Mouse (Mus musculus) bone marrow, adult 2 months (tissue): ENCODE measurements around the gene Ifnb1. TPM values are rescaled to one million over a fixed set of nuclear protein-coding genes. Genes with fewer than 3 reads are reported as not detected.
A peak's percentile ranks its signal among the peaks of the same experiment; 100 is the strongest.

ENCODE experiments used
- H3K27ac ChIP-seq: fragments of 200-500 bp; 2 replicates; pipeline ENCODE4 v1.5.1; 2012; ENCODE audit warnings: low read depth, mild to moderate bottlenecking, control low read depth, inconsistent platforms, low read length; ENCODE audit not compliant: control insufficient read depth, poor library complexity, insufficient read depth
- H3K4me1 ChIP-seq: fragments of 200-500 bp; 2 replicates; pipeline ENCODE4 v1.6.1; 2011; ENCODE audit warnings: low read length; ENCODE audit not compliant: control insufficient read depth, insufficient read depth
- H3K4me3 ChIP-seq: fragments of 200-500 bp; replicated peaks from 2 replicates; pipeline ENCODE3; 2011; ENCODE audit warnings: mild to moderate bottlenecking, low read depth, low read length, control low read depth; ENCODE audit not compliant: control insufficient read depth
- CTCF ChIP-seq: fragments of 200-500 bp; IDR thresholded peaks from 2 replicates; pipeline ENCODE4 v1.5.1; 2011; ENCODE audit warnings: low read length, control low read depth; ENCODE audit not compliant: control insufficient read depth, insufficient read depth
- POLR2A ChIP-seq: fragments of 200-500 bp; IDR thresholded peaks from 2 replicates; pipeline ENCODE4 v1.6.1; 2011; ENCODE audit warnings: low read depth, mild to moderate bottlenecking, control low read depth, low read length, borderline replicate concordance; ENCODE audit not compliant: control insufficient read depth
- WGBS: fragments of 180-500 bp; shearing (Covaris S2); methylation state at CpG from one replicate; pipeline ENCODE4 v1.1.7; 2018; 5-methylcytosine and 5-hydroxymethylcytosine counted together
- polyA plus RNA-seq: library from polyadenylated mRNA; stranded (reverse); fragments of >200 nt; gene quantifications from 2 replicates; pipeline ENCODE4 v1.2.4, GENCODE M21; 2011; ENCODE audit warnings: low replicate concordance; ENCODE audit not compliant: missing spikeins, insufficient read depth, insufficient read length

The Ifnb1 gene
- polyA plus RNA-seq, 1 experiment = not detected

DNA sequence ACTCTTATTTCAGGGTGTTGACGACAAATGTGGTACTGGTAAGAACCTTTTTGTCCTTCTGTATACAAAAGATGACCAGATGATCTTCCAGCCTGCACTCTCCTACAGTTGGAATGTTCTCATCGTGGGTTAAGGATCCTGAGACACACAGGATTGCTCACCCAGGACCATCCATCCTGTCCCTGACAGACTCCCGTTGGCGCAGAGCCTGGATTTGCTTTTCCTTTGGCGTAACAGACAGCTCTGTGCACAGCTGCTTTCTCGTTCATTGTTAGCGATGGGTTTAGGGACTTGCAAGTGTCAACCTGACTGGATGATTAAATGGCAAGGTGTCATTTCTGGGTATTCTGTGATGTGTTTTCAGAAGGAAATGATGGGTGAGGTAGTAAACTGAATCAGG, 14.1 kb upstream of the Ifnb1 start:
- 77% methylated on average over 7 of the region's 7 CpGs for WGBS
- peak overlapping the region; percentile 77; the same call in 1 of the 2 replicates for H3K27ac ChIP-seq
- H3K4me1 ChIP-seq = no peaks in the 10 kb centered on the region; the same call in 1 of the 2 replicates
- H3K4me3 ChIP-seq = no peak overlapping the region
- no peak for TF ChIP-seq POLR2A
- TF ChIP-seq CTCF = no peak

DNA sequence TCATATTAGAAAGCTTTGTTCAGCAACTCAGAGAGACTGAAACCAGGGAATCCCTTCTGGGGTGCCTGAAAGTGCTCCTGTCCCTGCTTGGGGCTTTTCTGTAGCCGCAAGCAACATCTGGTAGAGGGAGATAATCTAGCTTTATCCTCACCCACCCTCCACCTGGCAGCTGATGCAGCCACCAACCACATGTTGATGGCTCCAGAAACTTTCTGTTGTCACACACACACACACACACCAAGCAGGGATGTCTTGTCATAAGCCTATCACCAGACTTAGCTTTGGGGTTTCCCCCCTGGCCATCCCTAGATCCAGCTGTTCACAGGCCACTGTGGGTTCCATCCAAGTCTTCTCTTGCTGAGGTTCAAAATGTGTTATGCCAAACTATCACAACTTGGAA, 13.2 kb upstream of the Ifnb1 start:
- TF ChIP-seq CTCF = no peak
- no peak for TF ChIP-seq POLR2A
- H3K4me1 ChIP-seq = no peaks in the 10 kb centered on the region; the same call in 1 of the 2 replicates
- H3K4me3 ChIP-seq = no peak overlapping the region
- H3K27ac ChIP-seq = no peak overlapping the region
- WGBS = 67% methylated on average over 1 of the region's 1 CpGs

DNA sequence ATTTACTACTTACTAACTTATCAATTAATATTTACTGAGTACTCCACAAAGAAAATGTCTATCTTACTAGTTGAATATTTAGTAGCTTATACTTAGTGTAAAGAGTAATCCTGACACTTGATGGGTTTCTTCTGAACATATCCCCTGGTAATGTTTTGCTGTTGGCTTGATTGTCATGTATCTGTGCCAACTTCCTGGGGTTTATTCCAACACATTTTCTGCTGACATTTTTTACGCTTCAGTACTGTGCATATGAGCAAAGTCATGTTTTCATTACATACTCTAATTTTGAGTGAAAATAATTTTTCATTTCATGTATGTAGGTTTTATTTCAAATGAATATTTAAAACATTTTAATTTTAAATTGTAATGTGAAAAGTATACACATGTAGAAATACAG, 12.3 kb upstream of the Ifnb1 start:
- no peaks in the 10 kb centered on the region; the same call in 1 of the 2 replicates for H3K4me1 ChIP-seq
- no peak for TF ChIP-seq CTCF
- TF ChIP-seq POLR2A = no peak
- H3K27ac ChIP-seq = no peak overlapping the region
- H3K4me3 ChIP-seq = no peak overlapping the region
- 87% methylated on average over 1 of the region's 1 CpGs for WGBS

DNA sequence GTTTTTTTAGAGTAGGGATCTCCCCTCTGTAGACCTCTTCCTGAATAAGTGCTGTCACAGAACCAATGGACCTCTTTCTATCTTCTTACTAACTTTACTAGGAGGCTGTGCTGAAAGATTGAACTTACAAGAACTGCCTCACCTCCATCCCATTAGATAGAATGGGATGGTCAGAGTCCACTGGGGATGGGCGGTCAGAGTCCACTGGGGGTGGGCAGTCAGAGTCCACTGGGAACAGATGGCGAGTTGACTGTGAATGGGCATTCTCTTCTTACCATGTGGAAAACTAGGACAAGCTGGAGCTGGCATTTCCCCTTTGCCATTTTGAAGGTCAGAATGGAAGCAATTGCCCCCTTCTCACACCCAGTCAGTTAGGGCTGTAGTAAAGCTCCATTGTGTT, 10.9 kb upstream of the Ifnb1 start:
- no peak for TF ChIP-seq CTCF
- TF ChIP-seq POLR2A = no peak
- WGBS = 91% methylated on average over 2 of the region's 2 CpGs
- H3K27ac ChIP-seq = no peak overlapping the region
- H3K4me3 ChIP-seq = no peak overlapping the region
- no peaks in the 10 kb centered on the region; the same call in 1 of the 2 replicates for H3K4me1 ChIP-seq

DNA sequence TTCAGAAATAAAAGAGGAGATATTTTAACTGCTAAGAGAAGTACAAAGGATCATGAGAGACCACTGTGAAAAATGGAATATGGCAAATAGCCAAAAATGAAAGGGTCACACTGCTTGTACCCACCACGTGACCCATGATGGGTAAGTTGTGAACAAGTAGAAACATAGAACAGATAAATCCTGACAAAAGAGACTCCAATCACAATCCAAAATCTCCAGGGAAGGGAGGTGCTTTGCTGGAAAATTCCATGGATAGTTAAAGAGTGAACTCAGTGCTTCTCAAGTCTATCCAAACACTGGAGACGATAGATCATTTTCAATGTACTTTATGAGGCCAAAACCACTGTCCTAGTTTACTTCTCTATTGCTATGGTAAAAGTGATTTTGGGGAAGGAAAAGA, 8.3 kb upstream of the Ifnb1 start:
- Histone ChIP-seq H3K4me1 (peaks cover 1% of the 10 kb centered on the region; the same call in 1 of the 2 replicates), H3K27ac (no peak overlapping the region), H3K4me3 (no peak overlapping the region)
- TF ChIP-seq POLR2A (no peak), CTCF (no peak)
- 80% methylated on average over 2 of the region's 2 CpGs for WGBS

DNA sequence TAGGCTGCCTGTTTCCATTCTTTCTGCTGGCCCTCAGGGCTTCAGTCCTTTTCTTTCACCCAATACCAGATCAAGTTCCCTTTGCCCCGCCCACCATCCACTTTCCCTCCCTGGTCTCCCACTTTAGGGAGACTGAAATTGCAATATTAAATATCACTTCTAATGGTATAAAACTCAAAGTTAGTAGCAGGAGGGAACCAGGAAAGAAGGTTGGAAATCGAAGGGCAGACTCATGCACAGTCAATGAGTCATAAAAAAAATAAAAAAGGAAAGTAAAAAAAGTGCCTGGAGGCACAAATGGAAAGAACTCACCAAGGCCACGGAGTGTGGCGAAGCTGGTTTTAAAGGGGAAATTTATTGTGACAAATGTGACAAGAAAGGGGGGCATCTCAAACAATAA, 7.7 kb upstream of the Ifnb1 start:
- peaks cover 1% of the 10 kb centered on the region; the same call in 1 of the 2 replicates for H3K4me1 ChIP-seq
- no peak overlapping the region for H3K4me3 ChIP-seq
- TF ChIP-seq CTCF (no peak), POLR2A (no peak)
- no peak overlapping the region for H3K27ac ChIP-seq
- WGBS = 76% methylated on average over 4 of the region's 4 CpGs

DNA sequence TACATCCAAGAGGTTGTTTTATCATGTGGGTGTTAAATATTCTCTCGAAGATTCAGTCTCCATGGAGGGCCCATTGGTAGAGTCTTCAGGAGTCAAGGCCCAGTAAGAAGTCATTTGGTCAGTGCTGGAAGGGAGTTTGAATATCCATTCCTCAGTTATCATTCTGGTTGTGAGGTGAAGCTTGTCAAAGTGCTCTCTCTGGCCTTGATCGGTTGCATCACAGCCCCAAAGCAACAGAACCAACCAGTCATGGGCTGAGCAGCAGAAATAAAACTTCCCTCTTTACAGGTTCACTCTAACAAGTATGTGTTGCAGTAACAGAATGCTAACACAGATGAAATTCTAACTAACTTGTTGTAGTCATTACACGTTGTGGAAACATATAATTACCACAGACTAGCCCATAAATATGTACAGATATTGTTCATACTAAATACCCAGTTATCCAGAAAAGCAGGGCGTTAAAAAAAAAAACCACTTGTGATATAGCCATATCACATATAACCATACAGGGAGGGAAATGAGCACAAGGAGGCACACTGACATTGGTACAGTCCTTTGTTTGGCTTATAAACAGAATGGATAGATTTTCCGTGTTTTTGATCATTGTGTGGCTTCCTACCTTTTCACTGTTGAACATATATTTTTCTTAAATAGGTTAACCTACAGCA, 3.9 kb upstream of the Ifnb1 start:
- no peak for TF ChIP-seq CTCF
- no peak for TF ChIP-seq POLR2A
- Histone ChIP-seq H3K4me1 (peaks cover 1% of the 10 kb centered on the region; the same call in 1 of the 2 replicates), H3K27ac (no peak overlapping the region), H3K4me3 (no peak overlapping the region)
- 62% methylated on average over 5 of the region's 5 CpGs for WGBS

DNA sequence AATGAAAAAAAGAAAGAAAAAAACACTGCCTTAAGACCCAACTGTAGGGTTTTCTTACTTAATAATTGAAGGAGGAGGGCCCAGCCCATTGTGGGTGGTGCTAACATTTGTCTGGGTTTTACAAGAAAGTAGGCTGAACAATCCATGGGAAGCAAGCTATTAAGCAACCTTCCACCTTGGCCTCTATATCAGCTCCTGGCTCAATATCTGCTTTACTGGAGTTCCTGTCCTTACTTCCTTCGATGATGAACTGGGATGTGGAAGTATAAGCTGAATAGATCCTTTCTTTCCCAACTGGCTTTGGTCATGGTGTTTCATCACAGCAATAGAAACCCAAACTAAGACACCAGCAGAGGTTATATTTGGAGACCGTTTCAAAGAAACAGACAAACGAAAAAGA, 2.8 kb upstream of the Ifnb1 start:
- 60% methylated on average over 3 of the region's 3 CpGs for WGBS
- no peak for TF ChIP-seq POLR2A
- TF ChIP-seq CTCF = no peak
- Histone ChIP-seq H3K4me3 (no peak overlapping the region), H3K27ac (no peak overlapping the region), H3K4me1 (peaks cover 1% of the 10 kb centered on the region; the same call in 1 of the 2 replicates)
